Mouse (Mus musculus) hematopoietic multipotent progenitor cell, adult 10-12 weeks (in vitro differentiated cells): ENCODE measurements around the gene Sun2. TPM values are rescaled to one million over a fixed set of nuclear protein-coding genes. Genes with fewer than 3 reads are reported as not detected.

Source experiments
- polyA plus RNA-seq: library from polyadenylated mRNA; stranded (reverse); fragments of >175 nt; gene quantifications from 2 replicates; pipeline ENCODE4 v1.2.3, GENCODE M21; 2012; ENCODE audit warnings: low replicate concordance

Sun2 gene
- 323 and 388 TPM in 2 replicates for polyA plus RNA-seq

GRCm38 (mm10) chr15:79741921-79742705, at the start of gene Sun2:
Sun2 (minus strand) TSS chr15:79742536.

GRCm38 (mm10) chr15:79777749-79778148, 35.4 kb upstream of the Sun2 start, which contains the start of gene Dnal4:
Dnal4 (minus strand) TSS chr15:79777849.

GRCm38 (mm10) chr15:79690426-79691022, 51.8 kb downstream of the Sun2 start, which contains the start of gene Gtpbp1:
Gtpbp1 (plus strand) TSS chr15:79690845.

GRCm38 (mm10) chr15:79687646-79688267, 54.6 kb downstream of the Sun2 start, which contains the start of gene Josd1:
Josd1 (minus strand) TSS chr15:79687919.

Other genes with a start within 250 kb of the Sun2 start
- not detected in 2 replicates for gene Kcnj4, start 237.3 kb downstream of the Sun2 start, polyA plus RNA-seq
- 0.08 TPM in 1 of 2 replicates, not detected in the other for gene Kdelr3, start 226.1 kb downstream of the Sun2 start, polyA plus RNA-seq
- gene Ddx17, start 195.8 kb downstream of the Sun2 start, polyA plus RNA-seq, result 92.9 and 168 TPM in 2 replicates
- gene Dmc1, start 137.4 kb downstream of the Sun2 start, polyA plus RNA-seq, result not detected in 2 replicates
- gene Fam227a, start 83.6 kb downstream of the Sun2 start, polyA plus RNA-seq, result 0.11 and 0.62 TPM in 2 replicates
- gene Cby1, start 83.3 kb downstream of the Sun2 start, polyA plus RNA-seq, result 33.7 and 37.4 TPM in 2 replicates
- 59.5 and 61.4 TPM in 2 replicates for gene Tomm22, start 71.7 kb downstream of the Sun2 start, polyA plus RNA-seq
- gene Josd1, start 54.6 kb downstream of the Sun2 start, polyA plus RNA-seq, result 11.0 and 24.6 TPM in 2 replicates
- gene Gtpbp1, start 51.7 kb downstream of the Sun2 start, polyA plus RNA-seq, result 74.4 and 157 TPM in 2 replicates
- 23.9 and 28.1 TPM in 2 replicates for gene Dnal4, start 35.3 kb upstream of the Sun2 start, polyA plus RNA-seq
- gene Nptxr, start 62.2 kb upstream of the Sun2 start, polyA plus RNA-seq, result 0.74 and 2.1 TPM in 2 replicates
- gene Npcd, start 91.7 kb upstream of the Sun2 start, polyA plus RNA-seq, result 0.33 and 3.0 TPM in 2 replicates
- gene Cbx6, start 92.2 kb upstream of the Sun2 start, polyA plus RNA-seq, result 27.1 and 46.2 TPM in 2 replicates
- gene Apobec3, start 149.1 kb upstream of the Sun2 start, polyA plus RNA-seq, result 3.6 and 7.4 TPM in 2 replicates
- gene Cbx7, start 228.6 kb upstream of the Sun2 start, polyA plus RNA-seq, result 81.5 and 216 TPM in 2 replicates